Mouse (Mus musculus): ENCODE data around the gene 1700008O03Rik.

Gene 1700008O03Rik

DNA sequence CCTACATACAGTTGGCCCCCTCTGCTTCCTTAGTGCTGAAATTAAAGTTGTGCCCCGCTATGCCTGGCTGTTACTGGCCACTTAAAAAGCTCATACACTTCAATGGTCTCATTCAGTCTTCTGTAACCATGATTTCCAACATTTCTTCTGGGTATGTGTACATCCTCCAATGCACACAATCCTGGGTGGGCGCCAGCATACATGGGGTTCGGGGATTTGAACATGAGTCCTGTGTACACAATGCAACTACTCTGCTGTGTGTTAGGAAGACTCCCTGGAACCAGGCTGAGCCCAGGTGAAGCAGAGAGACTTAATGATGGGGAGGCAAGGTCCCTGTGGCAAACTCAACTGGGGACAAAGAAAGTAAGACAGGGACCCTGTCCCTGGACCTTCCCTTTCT lies 9.8 kb downstream of the 1700008O03Rik start:
- in situ Hi-C loops (cut with MseI, MboI), result no loop called here

GRCm38 (mm10) chr7:44375207-44375606 lies 10.4 kb downstream of the 1700008O03Rik start:
- in situ Hi-C loops (cut with MseI, MboI), result no loop called here

DNA sequence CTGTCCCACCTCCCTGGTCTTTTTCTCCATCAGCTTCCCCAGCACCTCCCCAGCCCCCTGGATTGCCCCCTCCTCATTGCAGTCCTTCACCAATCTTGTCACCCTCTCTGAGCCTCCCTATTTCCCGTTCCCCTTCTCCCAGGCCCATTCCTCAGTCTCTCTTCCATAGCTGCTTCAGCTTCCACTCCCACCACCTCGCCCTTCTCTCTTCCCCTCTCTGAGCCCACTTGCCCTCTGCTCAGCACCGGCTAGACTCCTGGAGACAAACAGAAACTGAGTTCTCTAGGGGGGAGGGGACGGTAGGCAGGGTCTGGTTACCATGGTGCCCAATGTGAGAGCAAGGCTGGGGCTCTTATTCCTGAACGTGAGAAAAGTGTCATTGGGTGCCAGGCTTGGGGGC lies 10.9 kb downstream of the 1700008O03Rik start:
- in situ Hi-C loops (cut with MseI, MboI), result no loop called here

DNA sequence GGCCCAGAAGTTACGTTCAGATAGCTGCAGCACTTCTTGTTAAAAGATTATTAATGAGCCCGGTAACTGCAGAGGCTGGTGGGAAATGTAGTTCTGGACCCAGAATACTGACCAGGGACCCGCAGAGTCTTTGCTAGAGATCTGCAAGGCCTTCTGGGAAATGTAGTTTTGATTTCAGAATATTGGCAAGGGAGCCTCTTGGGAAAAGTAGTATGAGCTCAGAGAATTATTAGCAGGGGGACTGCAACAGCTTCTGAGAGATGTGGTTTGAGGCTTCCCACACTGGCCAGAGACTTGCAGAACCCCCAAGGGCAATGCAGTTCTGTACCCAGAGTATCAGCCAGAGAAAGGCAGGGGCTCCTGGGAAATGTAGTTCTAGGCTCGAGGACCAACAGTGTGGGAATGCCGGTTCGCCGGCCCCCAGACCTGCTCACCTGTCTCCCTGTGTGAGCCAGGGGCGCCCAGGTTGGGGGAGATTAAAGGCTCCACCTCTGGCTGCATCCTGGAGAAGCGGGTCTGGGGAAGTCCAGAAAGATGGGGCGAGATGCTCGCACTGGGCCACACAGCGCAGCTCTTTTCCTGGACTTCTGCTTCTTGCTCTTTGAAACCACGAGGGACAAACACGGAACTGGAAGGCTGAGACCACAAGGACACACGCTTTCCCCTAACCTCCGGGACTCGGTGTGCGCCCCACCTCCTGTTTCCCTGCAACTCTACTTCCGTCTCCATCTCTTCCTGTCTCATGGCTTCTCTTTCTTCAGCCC lies 11.5 kb downstream of the 1700008O03Rik start:
- in situ Hi-C loops (cut with MseI, MboI), result no loop called here

DNA sequence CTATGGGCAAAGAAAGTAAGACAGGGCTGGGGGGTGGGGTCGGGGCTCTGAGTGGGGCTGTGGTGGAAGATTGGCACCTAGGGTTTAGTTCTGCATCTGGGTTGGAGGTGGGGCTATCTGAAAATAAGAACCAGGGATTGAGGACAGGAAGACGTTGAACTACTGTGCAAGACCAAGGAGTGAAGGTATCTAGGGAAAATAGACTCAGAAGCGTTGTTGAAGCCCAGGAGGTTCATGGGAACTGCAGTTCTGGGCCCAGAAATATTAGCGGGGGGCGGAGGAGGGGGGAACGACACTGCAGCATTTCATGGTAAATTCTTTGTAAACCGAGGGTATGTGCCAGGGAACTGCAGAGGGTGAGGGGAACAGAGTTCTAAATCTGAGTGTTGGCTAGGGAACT lies 12.2 kb downstream of the 1700008O03Rik start:
- in situ Hi-C loops (cut with MseI, MboI), result no loop called here

- in situ Hi-C loops (cut with MseI, MboI), result no loop called here
These were observed 12.9 kb downstream of the 1700008O03Rik start for GRCm38 (mm10) chr7:44372678-44373077.

- in situ Hi-C loops (cut with MseI, MboI), result no loop called here
These were observed 24.8 kb downstream of the 1700008O03Rik start for GRCm38 (mm10) chr7:44360792-44361301.

- in situ Hi-C loops (cut with MseI, MboI), result no loop called here
These were observed 25.5 kb downstream of the 1700008O03Rik start for GRCm38 (mm10) chr7:44359908-44360672.

- in situ Hi-C loops (cut with MseI, MboI), result no loop called here
These were observed 26.6 kb downstream of the 1700008O03Rik start for GRCm38 (mm10) chr7:44358886-44359654.

DNA sequence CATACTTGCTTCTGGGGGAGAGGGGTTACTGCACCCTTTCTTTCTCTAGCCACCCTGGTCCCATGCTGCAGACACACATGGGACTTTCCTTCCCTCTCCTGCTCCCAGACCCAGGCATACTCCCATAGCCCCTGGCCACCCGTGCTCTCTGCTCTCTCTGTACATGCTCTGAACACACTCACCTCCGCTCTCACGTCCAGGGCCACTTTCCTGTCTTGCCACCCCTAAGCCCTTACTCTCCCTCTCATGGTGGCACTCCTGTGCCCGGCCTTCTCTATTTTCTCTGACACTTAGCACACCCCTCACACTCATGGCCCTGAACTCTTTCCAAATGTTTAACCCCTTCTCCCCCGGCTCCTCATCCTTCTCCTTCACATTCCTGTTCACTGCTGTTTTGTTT lies 27.6 kb downstream of the 1700008O03Rik start:
- in situ Hi-C loops (cut with MseI, MboI), result no loop called here

DNA sequence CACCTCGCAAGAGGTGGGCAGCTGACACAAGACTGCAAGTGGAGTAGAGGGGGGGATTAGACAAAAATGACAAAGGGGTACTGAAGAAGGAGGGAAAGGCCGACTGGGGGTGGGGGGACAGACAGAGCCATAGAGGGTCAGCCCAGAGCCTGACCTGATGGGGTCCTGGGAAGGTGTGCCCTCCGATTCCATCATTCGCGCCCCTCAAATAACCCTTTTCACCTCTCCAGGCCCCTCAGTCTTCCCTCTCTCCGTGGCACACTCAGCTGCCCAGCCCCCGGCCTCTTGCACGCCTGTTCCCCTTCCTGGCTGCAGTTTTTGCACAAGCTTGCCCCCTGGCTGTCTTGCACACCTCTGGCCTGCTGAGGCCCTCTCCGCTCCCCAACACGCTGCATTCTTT lies 28.1 kb downstream of the 1700008O03Rik start:
- in situ Hi-C loops (cut with MseI, MboI), result no loop called here

GRCm38 (mm10) chr7:44356590-44357481 lies 28.8 kb downstream of the 1700008O03Rik start:
- in situ Hi-C loops (cut with MseI, MboI), result no loop called here

- in situ Hi-C loops (cut with MseI, MboI), result no loop called here
These were observed 30.2 kb downstream of the 1700008O03Rik start for GRCm38 (mm10) chr7:44355411-44355810.

DNA sequence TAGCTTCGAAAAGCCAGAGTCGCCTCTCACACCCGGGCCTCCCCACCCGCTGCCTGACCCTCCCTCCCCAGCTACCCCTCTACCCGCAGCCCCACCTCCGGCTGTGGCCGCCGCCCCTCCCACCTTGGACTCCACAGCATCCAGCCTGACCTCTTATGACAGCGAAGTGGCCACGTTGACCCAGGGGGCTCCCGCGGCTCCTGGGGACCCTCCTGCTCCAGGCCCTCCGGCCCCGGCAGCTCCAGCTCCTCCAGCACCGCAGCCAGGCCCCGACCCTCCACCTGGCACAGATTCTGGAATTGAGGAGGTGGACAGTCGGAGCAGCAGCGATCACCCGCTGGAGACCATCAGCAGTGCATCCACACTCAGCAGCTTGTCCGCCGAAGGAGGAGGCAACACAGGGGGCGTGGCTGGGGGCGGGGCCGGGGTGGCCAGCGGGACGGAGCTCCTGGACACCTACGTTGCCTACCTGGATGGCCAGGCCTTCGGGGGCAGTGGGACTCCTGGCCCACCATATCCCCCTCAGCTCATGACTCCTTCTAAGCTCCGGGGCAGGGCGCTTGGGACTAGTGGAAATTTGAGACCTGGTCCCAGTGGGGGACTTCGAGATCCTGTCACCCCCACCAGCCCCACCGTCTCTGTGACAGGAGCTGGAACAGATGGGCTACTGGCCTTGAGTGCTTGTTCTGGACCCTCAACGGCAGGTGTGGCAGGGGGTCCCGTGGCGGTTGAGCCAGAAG lies 31.8 kb downstream of the 1700008O03Rik start:
- in situ Hi-C loops (cut with MseI, MboI), result no loop called here

DNA sequence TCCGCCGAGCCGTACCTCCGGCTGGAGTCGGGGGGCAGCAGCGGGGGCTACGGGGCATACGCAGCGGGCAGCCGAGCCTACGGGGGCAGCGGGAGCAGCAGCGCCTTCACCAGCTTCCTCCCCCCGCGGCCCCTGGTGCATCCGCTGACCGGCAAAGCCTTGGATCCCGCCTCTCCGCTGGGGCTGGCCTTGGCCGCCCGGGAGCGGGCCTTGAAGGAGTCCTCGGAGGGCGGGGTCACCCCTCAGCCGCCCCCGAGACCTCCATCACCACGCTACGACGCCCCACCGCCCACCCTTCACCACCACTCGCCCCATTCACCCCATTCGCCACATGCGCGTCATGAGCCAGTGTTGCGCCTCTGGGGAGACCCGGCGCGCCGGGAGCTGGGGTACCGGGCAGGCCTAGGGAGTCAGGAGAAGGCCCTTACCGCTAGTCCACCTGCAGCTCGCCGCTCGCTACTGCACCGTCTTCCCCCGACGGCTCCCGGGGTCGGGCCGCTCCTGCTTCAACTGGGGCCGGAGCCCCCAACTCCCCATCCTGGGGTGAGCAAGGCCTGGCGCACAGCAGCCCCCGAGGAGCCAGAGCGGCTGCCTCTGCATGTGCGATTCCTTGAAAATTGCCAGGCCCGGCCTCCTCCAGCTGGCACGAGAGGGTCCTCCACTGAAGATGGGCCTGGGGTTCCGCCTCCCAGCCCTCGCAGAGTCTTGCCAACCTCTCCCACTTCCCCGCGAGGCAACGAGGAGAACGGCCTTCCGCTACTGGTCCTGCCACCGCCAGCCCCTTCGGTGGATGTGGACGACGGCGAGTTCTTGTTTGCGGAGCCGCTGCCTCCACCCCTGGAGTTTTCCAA lies 32.6 kb downstream of the 1700008O03Rik start:
- in situ Hi-C loops (cut with MseI, MboI), result no loop called here

- in situ Hi-C loops (cut with MseI, MboI), result no loop called here
These were observed 33.5 kb downstream of the 1700008O03Rik start for GRCm38 (mm10) chr7:44351881-44352749.

DNA sequence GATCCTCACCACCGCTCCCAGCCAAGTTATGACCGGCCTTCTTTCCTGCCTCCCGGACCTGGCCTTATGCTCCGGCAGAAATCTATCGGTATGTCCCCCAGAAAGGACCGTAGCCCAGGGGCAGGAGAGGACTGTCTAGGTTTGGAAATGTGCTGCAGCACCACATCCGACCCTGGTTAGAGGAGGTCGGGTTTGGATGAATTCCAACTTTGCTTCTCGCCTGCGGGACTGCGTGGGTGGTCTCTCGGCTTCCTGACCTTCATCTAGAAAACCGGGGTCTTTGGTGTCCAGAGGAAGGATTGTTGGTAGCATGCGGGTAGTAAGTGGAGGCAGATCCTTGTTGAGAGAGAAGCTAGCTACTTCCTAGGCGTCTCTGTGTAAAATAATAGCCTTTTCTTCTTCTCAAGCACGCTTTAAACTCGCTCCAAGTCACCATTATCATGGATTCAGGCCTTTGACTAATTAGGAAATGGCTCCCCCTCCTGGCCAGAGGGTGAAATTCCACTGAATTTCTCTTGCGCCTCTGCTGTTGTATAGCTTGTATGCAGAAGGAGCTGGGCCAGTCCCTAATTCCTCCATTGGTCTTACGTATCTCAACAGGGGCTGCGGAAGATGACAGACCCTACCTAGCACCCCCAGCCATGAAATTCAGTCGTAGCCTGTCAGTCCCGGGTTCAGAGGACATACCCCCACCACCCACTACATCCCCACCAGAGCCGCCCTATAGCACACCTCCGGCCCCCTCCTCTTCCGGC lies 34.5 kb downstream of the 1700008O03Rik start:
- in situ Hi-C loops (cut with MseI, MboI), result no loop called here

DNA sequence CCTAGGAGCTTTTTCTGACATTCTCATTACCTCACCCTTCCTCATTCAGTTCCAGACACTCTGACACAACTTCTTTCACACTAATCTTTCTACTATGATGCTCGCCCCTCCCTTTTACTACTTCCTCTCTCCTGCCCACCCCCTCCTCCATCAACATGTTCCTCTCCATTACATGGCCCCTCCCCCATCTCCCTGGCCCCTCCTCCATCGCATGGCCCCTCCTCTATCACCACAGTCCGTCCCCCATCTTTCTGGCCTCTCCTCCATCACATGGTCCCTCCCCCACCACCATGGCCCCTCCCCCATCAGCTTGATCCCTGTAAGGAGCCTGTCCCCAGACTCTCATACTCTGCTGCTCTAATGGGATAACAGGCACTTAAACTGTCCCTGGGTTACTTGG lies 36.6 kb downstream of the 1700008O03Rik start:
- in situ Hi-C loops (cut with MseI, MboI), result loop anchor here (5.0 to 10.0 kb wide), 2 partner anchors 74 to 77 kb away; no protein-coding TSS in a partner anchor
